12 mouse cellular contexts compared by ENCODE assay signal in the genomic region with DNA sequence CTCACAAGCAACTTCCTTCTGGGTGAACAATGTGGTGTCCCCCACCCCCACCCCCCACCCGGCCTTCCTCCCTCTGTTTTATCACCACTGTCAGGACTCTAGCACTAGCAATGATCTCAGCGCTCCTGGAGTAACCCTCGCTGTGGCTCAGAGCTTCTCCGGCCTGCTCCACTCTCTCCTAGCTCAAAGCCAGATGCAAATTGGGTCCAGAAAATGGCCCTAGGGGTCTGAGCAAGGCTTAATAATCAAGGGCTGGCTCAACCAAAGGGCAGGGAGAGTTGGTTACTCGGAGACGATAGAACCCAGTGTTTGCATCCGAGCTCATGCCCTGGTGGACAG.
DNase-seq lines count a peak whose midpoint lies in the region; ATAC-seq lines count a peak whose summit lies in the region.
"Had no signal": no experiment of that assay in that cellular context is flagged by ENCODE, and none has a peak within 500 bp of the region (broad histone marks: within the 10 kb centered on the region; RNA-seq: fewer than 3 reads in every experiment).

No protein-coding gene starts in this region.

- no peak for DNase-seq in kidney, postnatal 4 days
- DNase-seq in hindbrain, embryonic 10.5 days (ENCODE audit: low spot score): no peak
- no peak for DNase-seq in adrenal gland, adult 18-20 months (ENCODE audit: low spot score in 2 of 2)
- DNase-seq: lung, postnatal 36 days had no signal

- H3K9ac ChIP-seq in kidney, embryonic 15.5 days: no peak overlapping the region
- H3K9ac ChIP-seq in hindbrain, embryonic 16.5 days (ENCODE audit: low read depth, low read length): no peak overlapping the region
- H3K9ac ChIP-seq in neural tube, embryonic 15.5 days (replicated peaks): no peak overlapping the region
- H3K9ac ChIP-seq: liver, embryonic 12.5 days had no signal

- no peaks in the 10 kb centered on the region for H3K36me3 ChIP-seq in kidney, embryonic 15.5 days
- peaks cover 12% of the 10 kb centered on the region; the same call in 1 of the 2 replicates for H3K36me3 ChIP-seq in hindbrain, embryonic 10.5 days
- H3K36me3 ChIP-seq in hindbrain, embryonic 16.5 days (ENCODE audit: control insufficient read depth, insufficient read depth, low read length): peaks cover 3% of the 10 kb centered on the region; the same call in 1 of the 2 replicates
- H3K36me3 ChIP-seq in neural tube, embryonic 15.5 days: no peaks in the 10 kb centered on the region
- H3K36me3 ChIP-seq: liver, embryonic 12.5 days had no signal

- ATAC-seq in kidney, embryonic 15.5 days (replicated peaks; ENCODE audit: low FRiP score): 0 out of 2 replicates have a peak, but pooled peaks have one; percentile 40
- ATAC-seq in hindbrain, embryonic 16.5 days: 0 out of 2 replicates have a peak, but pooled peaks have one; percentile 25
- ATAC-seq in neural tube, embryonic 15.5 days (ENCODE audit: low FRiP score): no peak; the same call in 1 of the 2 replicates
- no peak for ATAC-seq in CD4-positive, CD25-positive, alpha-beta regulatory T cell, adult 4 months
- ATAC-seq: intestine, postnatal 0 days; liver, embryonic 12.5 days had no signal

- H3K4me3 ChIP-seq in kidney, embryonic 15.5 days (replicated peaks): no peak overlapping the region
- no peak overlapping the region for H3K4me3 ChIP-seq in hindbrain, embryonic 10.5 days
- no peak overlapping the region for H3K4me3 ChIP-seq in hindbrain, embryonic 16.5 days (ENCODE audit: low read length)
- no peak overlapping the region for H3K4me3 ChIP-seq in neural tube, embryonic 15.5 days (replicated peaks)
- H3K4me3 ChIP-seq: erythroblast, embryonic 14.5 days; liver, embryonic 12.5 days had no signal

- no peaks in the 10 kb centered on the region for H3K9me3 ChIP-seq in kidney, embryonic 15.5 days (replicated peaks)
- H3K9me3 ChIP-seq in hindbrain, embryonic 10.5 days: peaks cover 6% of the 10 kb centered on the region; the same call in 1 of the 2 replicates
- H3K9me3 ChIP-seq in hindbrain, embryonic 16.5 days (ENCODE audit: control insufficient read depth, low read length): no peaks in the 10 kb centered on the region; the same call in 1 of the 2 replicates
- H3K9me3 ChIP-seq in neural tube, embryonic 15.5 days (replicated peaks): no peaks in the 10 kb centered on the region
- H3K9me3 ChIP-seq: liver, embryonic 12.5 days had no signal

- H3K27me3 ChIP-seq in kidney, embryonic 15.5 days: no peaks in the 10 kb centered on the region
- H3K27me3 ChIP-seq in hindbrain, embryonic 10.5 days (ENCODE audit: insufficient read depth, poor library complexity, severe bottlenecking): no peaks in the 10 kb centered on the region
- no peaks in the 10 kb centered on the region for H3K27me3 ChIP-seq in hindbrain, embryonic 16.5 days (replicated peaks; ENCODE audit: control insufficient read depth, insufficient read depth, low read length)
- H3K27me3 ChIP-seq in neural tube, embryonic 15.5 days (replicated peaks): no peaks in the 10 kb centered on the region
- H3K27me3 ChIP-seq: liver, embryonic 12.5 days had no signal

- H3K27ac ChIP-seq in kidney, embryonic 15.5 days: no peak overlapping the region
- H3K27ac ChIP-seq in hindbrain, embryonic 10.5 days: peak overlapping the region; percentile 14; the same call in 1 of the 2 replicates
- H3K27ac ChIP-seq in hindbrain, embryonic 16.5 days (ENCODE audit: low read depth, low read length): no peak overlapping the region
- H3K27ac ChIP-seq in neural tube, embryonic 15.5 days (replicated peaks): 0 out of 2 replicates have a peak overlapping the region, but pooled peaks have one; percentile 34
- H3K27ac ChIP-seq: liver, embryonic 12.5 days; stomach, postnatal 0 days had no signal

- WGBS in kidney, embryonic 15.5 days: 48% methylated on average over 7 of the region's 7 CpGs
- 52% methylated on average over 7 of the region's 7 CpGs for WGBS in hindbrain, embryonic 10.5 days
- WGBS in hindbrain, embryonic 16.5 days: 25% methylated on average over 7 of the region's 7 CpGs
- WGBS in neural tube, embryonic 15.5 days: 28% methylated on average over 7 of the region's 7 CpGs

- H3K4me2 ChIP-seq in kidney, embryonic 15.5 days: no peak overlapping the region
- H3K4me2 ChIP-seq in hindbrain, embryonic 16.5 days (ENCODE audit: low read length): no peak overlapping the region
- no peak overlapping the region for H3K4me2 ChIP-seq in neural tube, embryonic 15.5 days
- H3K4me2 ChIP-seq: liver, embryonic 12.5 days had no signal

- H3K4me1 ChIP-seq in kidney, embryonic 15.5 days: peaks cover 42% of the 10 kb centered on the region
- peaks cover 56% of the 10 kb centered on the region for H3K4me1 ChIP-seq in hindbrain, embryonic 10.5 days (replicated peaks)
- H3K4me1 ChIP-seq in hindbrain, embryonic 16.5 days (ENCODE audit: control insufficient read depth, insufficient read depth, low read depth, low read length): peaks cover 9% of the 10 kb centered on the region
- peaks cover 43% of the 10 kb centered on the region for H3K4me1 ChIP-seq in neural tube, embryonic 15.5 days

Comparison
In these comparisons a context has a peak if more than half of its experiments do, and no peak if none do; other contexts are left out.
1. H3K27ac ChIP-seq: peak in hindbrain, embryonic 10.5 days (single experiment) and neural tube, embryonic 15.5 days (single experiment); none in kidney, embryonic 15.5 days (single experiment) and hindbrain, embryonic 16.5 days (single experiment).
2. ATAC-seq: peak in kidney, embryonic 15.5 days (single experiment) and hindbrain, embryonic 16.5 days (single experiment); none in neural tube, embryonic 15.5 days (single experiment) and CD4-positive, CD25-positive, alpha-beta regulatory T cell, adult 4 months (single experiment).